Mouse (Mus musculus) liver, embryonic 14.5 days (tissue): ENCODE measurements around the gene Vps13c.

Experiments
- CTCF ChIP-seq: IDR thresholded peaks from 2 replicates; pipeline ENCODE4 v1.5.1; 2016; ENCODE audit warnings: antibody characterized with exemption, low read depth, control low read depth
- EP300 ChIP-seq: IDR thresholded peaks from 2 replicates; pipeline ENCODE4 v1.6.1; 2016; ENCODE audit warnings: antibody characterized with exemption, low read depth

- TF ChIP-seq CTCF (no peak), EP300 (no peak)
These were observed 29.1 kb upstream of the Vps13c start for GRCm38 (mm10) chr9:67811116-67811515.
